Mouse (Mus musculus) midbrain, embryonic 16.5 days (tissue): ENCODE measurements around the gene Tasp1. TPM values are rescaled to one million over a fixed set of nuclear protein-coding genes. Genes with fewer than 3 reads are reported as not detected.
"Not testable (repeated sequence)": the region's sequence is repeated elsewhere in the genome, so short reads cannot be mapped to it uniquely, and the experiment has no call there.

Experiments
- ATAC-seq: fragments of 200-750 bp; cut with Nextera tagmentation; 2 replicates; pipeline ENCODE4 v1.8.0; 2017; ENCODE audit warnings: moderate TSS enrichment
- H3K27ac ChIP-seq: fragments of 300-500 bp; sonication (generic); 2 replicates; pipeline ENCODE4 v1.5.1; 2014; ENCODE audit warnings: mild to moderate bottlenecking, low read length, mixed read lengths
- H3K27me3 ChIP-seq: fragments of 300-500 bp; sonication (generic); 2 replicates; pipeline ENCODE4 v1.6.1; 2014; ENCODE audit warnings: low read depth, low read length, mixed read lengths; ENCODE audit not compliant: control insufficient read depth, insufficient read depth
- H3K36me3 ChIP-seq: fragments of 300-500 bp; sonication (generic); 2 replicates; pipeline ENCODE4 v1.6.1; 2014; ENCODE audit warnings: mild to moderate bottlenecking, low read length, moderate library complexity, mixed read lengths; ENCODE audit not compliant: control insufficient read depth, insufficient read depth
- H3K4me1 ChIP-seq: fragments of 300-500 bp; sonication (generic); 2 replicates; pipeline ENCODE4 v1.6.1; 2014; ENCODE audit warnings: mild to moderate bottlenecking, low read length, mixed read lengths; ENCODE audit not compliant: control insufficient read depth, insufficient read depth
- H3K4me2 ChIP-seq: fragments of 300-500 bp; sonication (generic); 2 replicates; pipeline ENCODE4 v1.6.1; 2014; ENCODE audit warnings: mild to moderate bottlenecking, low read length, mixed read lengths
- H3K4me3 ChIP-seq: fragments of 300-500 bp; sonication (generic); 2 replicates; pipeline ENCODE4 v1.5.1; 2014; ENCODE audit warnings: low read depth, mild to moderate bottlenecking, low read length, moderate library complexity, mixed read lengths
- H3K9ac ChIP-seq: fragments of 300-500 bp; sonication (generic); 2 replicates; pipeline ENCODE4 v1.6.1; 2014; ENCODE audit warnings: low read depth, low read length, mixed read lengths
- H3K9me3 ChIP-seq: fragments of 300-500 bp; sonication (generic); replicated peaks from 2 replicates; pipeline ENCODE4 v1.6.1; 2014; ENCODE audit warnings: mild to moderate bottlenecking, low read length, mixed read lengths; ENCODE audit not compliant: control insufficient read depth, poor library complexity, severe bottlenecking
- WGBS: fragments of 180-500 bp; shearing (Covaris S2); extraction: QIAGEN DNeasy Blood & Tissue Kit; methylation state at CpG from one replicate; pipeline ENCODE4 v1.1.7; 2014; 5-methylcytosine and 5-hydroxymethylcytosine counted together
- polyA plus RNA-seq: library from polyadenylated mRNA; unstranded; fragments of >200 nt; fragmentation: Nextera tagmentation; extraction: Ambion mirVana; gene quantifications from 2 replicates; pipeline ENCODE4 v1.2.1, GENCODE M21; 2015

Gene Tasp1
- polyA plus RNA-seq, 1 experiment from 2014 or later: 24.4 TPM

- no peaks in the 10 kb centered on the region for H3K9me3 ChIP-seq
- H3K4me3 ChIP-seq: no peak overlapping the region
- ATAC-seq: no peak
- no peak overlapping the region for H3K9ac ChIP-seq
- H3K4me1 ChIP-seq: no peaks in the 10 kb centered on the region
- no peak overlapping the region for H3K4me2 ChIP-seq
- no peaks in the 10 kb centered on the region for H3K27me3 ChIP-seq
- H3K36me3 ChIP-seq: no peaks in the 10 kb centered on the region
- WGBS: 89% methylated on average over 5 of the region's 5 CpGs
- no peak overlapping the region for H3K27ac ChIP-seq
Measured at GRCm38 (mm10) chr2:140096034-140096433, 29.4 kb upstream of the Tasp1 start.

GRCm38 (mm10) chr2:140093433-140093832, 26.8 kb upstream of the Tasp1 start:
- 96% methylated on average over 5 of the region's 5 CpGs for WGBS
- Histone ChIP-seq H3K4me1 (no peaks in the 10 kb centered on the region), H3K9ac (no peak overlapping the region), H3K4me2 (no peak overlapping the region), H3K27me3 (no peaks in the 10 kb centered on the region), H3K36me3 (no peaks in the 10 kb centered on the region), H3K4me3 (no peak overlapping the region), H3K27ac (no peak overlapping the region), H3K9me3 (no peaks in the 10 kb centered on the region)
- no peak for ATAC-seq

GRCm38 (mm10) chr2:140084245-140084644, 17.6 kb upstream of the Tasp1 start:
- Histone ChIP-seq H3K4me3 (no peak overlapping the region), H3K27me3 (no peaks in the 10 kb centered on the region), H3K27ac (no peak overlapping the region), H3K9ac (no peak overlapping the region), H3K36me3 (no peaks in the 10 kb centered on the region), H3K9me3 (no peaks in the 10 kb centered on the region), H3K4me1 (no peaks in the 10 kb centered on the region), H3K4me2 (no peak overlapping the region)
- ATAC-seq: no peak
- 95% methylated on average over 7 of the region's 7 CpGs for WGBS

DNA sequence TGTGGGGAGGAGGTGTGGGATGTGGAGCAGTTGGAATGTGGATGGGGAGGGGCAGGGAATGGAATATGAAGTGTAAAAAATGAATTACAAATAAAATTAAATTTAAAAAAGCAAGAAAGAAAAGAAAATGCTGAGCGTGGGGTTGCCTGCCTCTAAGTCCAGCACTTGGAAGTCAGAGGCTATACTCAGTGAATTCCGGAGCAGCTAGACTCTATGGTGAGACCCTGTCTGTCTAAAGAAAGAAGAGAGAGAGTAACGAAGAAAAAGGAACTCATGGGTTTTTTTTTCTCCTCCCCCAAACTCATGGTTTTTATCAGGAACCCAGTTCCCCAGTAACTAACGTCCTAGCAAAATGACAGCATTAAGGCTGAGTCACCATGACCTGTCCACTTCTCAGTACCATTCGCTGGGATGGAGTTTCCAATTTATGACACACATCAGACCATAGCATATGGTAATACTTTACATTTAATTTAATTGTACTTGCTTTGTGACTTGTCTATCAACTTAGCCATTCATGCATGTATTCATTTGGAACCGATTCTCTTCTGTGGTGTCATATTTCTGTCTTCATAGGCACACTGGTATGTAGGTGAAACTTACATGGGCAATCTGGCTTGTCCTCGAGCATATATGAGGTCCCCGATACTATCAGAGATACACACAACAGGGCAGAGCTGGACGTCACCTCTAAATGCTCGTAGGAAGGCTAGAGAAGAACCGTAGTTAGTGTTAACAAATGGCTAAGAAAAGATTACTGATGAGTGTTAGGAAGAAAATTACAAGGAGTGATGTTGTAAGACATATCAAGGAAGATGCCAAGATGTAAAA, 14.4 kb upstream of the Tasp1 start:
- no peak overlapping the region for H3K4me2 ChIP-seq
- 90% methylated on average over 11 of the region's 11 CpGs for WGBS
- no peak for ATAC-seq

GRCm38 (mm10) chr2:140079284-140079683, 12.7 kb upstream of the Tasp1 start:
- not testable (repeated sequence) for H3K9ac ChIP-seq, H3K36me3 ChIP-seq, H3K4me3 ChIP-seq, H3K4me1 ChIP-seq, H3K9me3 ChIP-seq, H3K27me3 ChIP-seq, H3K27ac ChIP-seq, ATAC-seq, H3K4me2 ChIP-seq

More for the DNA sequence above, 14.4 kb upstream of the Tasp1 start:
- H3K27ac ChIP-seq: no peak overlapping the region
- no peaks in the 10 kb centered on the region for H3K36me3 ChIP-seq
- no peaks in the 10 kb centered on the region for H3K4me1 ChIP-seq
- no peaks in the 10 kb centered on the region for H3K27me3 ChIP-seq
- no peak overlapping the region for H3K4me3 ChIP-seq
- no peaks in the 10 kb centered on the region for H3K9me3 ChIP-seq
- no peak overlapping the region for H3K9ac ChIP-seq

GRCm38 (mm10) chr2:140078600-140079280, 12.1 kb upstream of the Tasp1 start:
- no peak overlapping the region for H3K4me2 ChIP-seq
- H3K27me3 ChIP-seq: no peaks in the 10 kb centered on the region
- no peaks in the 10 kb centered on the region for H3K9me3 ChIP-seq
- no peak overlapping the region for H3K4me3 ChIP-seq
- H3K9ac ChIP-seq: no peak overlapping the region
- 38% methylated on average over 6 of the region's 6 CpGs for WGBS
- H3K36me3 ChIP-seq: no peaks in the 10 kb centered on the region
- no peak overlapping the region for H3K27ac ChIP-seq
- ATAC-seq: no peak
- no peaks in the 10 kb centered on the region for H3K4me1 ChIP-seq

DNA sequence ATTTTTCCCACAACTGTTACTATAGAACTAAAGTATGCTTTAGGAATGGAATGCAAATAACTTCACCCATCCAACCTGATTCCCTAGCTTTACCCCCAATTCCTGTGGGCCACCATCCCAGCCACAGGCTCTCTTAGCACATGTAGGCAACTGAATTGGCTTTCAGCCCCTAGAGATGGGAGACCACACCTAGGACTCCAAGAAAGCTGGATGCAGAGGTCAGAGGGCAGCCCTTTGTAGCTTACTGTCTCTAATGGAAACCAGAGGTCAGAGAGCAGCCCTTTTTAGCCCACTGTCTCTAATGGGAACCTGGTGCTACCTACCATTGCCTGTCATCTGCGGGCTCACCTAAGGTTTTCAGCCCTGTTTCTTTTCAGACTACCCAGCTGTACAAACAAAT, 10.9 kb upstream of the Tasp1 start:
- Histone ChIP-seq H3K27me3 (no peaks in the 10 kb centered on the region), H3K36me3 (no peaks in the 10 kb centered on the region), H3K4me3 (no peak overlapping the region), H3K9me3 (no peaks in the 10 kb centered on the region), H3K4me2 (no peak overlapping the region), H3K27ac (no peak overlapping the region), H3K9ac (no peak overlapping the region), H3K4me1 (no peaks in the 10 kb centered on the region)
- 24% methylated on average over 1 of the region's 1 CpGs for WGBS
- no peak for ATAC-seq

DNA sequence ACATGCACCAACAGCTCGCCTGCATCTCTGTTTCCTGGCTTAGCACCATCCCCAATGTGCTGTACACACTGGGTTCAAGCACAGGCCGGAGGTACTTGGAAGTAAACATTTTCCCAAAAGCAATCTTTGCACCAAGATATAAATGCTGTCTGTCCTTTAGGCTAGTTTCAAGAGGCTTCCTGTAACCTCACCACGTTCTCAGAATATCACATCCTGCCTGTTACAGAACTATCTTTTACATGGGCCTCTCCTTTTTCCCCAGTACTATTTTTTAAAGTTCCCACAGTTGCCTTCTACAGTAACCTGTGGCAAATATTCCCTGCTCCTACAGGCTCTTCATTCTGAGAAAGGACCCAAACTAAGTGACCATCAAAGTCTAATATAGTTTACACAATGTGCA, 8.5 kb upstream of the Tasp1 start:
- Histone ChIP-seq H3K36me3 (no peaks in the 10 kb centered on the region), H3K9ac (no peak overlapping the region), H3K4me3 (no peak overlapping the region), H3K4me2 (no peak overlapping the region), H3K9me3 (no peaks in the 10 kb centered on the region), H3K27me3 (no peaks in the 10 kb centered on the region), H3K27ac (no peak overlapping the region), H3K4me1 (no peaks in the 10 kb centered on the region)
- 83% methylated on average over 3 of the region's 3 CpGs for WGBS
- no peak for ATAC-seq

GRCm38 (mm10) chr2:140067516-140067915, 911 bp upstream of the Tasp1 start:
- WGBS: 66% methylated on average over 4 of the region's 4 CpGs
- no peak for ATAC-seq
- Histone ChIP-seq H3K9me3 (no peaks in the 10 kb centered on the region), H3K9ac (peak overlapping the region; percentile 65), H3K4me3 (peak overlapping the region; percentile 88; the same call in 1 of the 2 replicates), H3K27me3 (no peaks in the 10 kb centered on the region), H3K36me3 (no peaks in the 10 kb centered on the region), H3K27ac (peak overlapping the region; percentile 94), H3K4me1 (peaks cover 7% of the 10 kb centered on the region), H3K4me2 (peak overlapping the region; percentile 82)
